Mouse (Mus musculus) myocyte (in vitro differentiated cells): ENCODE measurements around the gene Nphs1. TPM values are rescaled to one million over a fixed set of nuclear protein-coding genes. Genes with fewer than 3 reads are reported as not detected.

ENCODE experiments used
- H3K27me3 ChIP-seq: one replicate; pipeline ENCODE4 v1.6.1; 2011; ENCODE audit not compliant: control insufficient read depth, insufficient read depth, insufficient read length
- H3K36me3 ChIP-seq: one replicate; pipeline ENCODE4 v1.6.1; 2011; ENCODE audit not compliant: control insufficient read depth, insufficient read depth
- H3K4me2 ChIP-seq: one replicate; pipeline ENCODE4 v1.6.1; 2011; ENCODE audit warnings: low read depth, control low read depth
- H3K4me3 ChIP-seq: one replicate; pipeline ENCODE4 v1.5.1; 2011; ENCODE audit warnings: mild to moderate bottlenecking, control low read depth, moderate library complexity
- H3K79me2 ChIP-seq: one replicate; pipeline ENCODE4 v1.6.1; 2011; ENCODE audit not compliant: control insufficient read depth, insufficient read depth
- H3ac ChIP-seq: one replicate; pipeline ENCODE4 v1.6.1; 2011; ENCODE audit not compliant: control insufficient read depth, insufficient read length
- CEBPB ChIP-seq: IDR thresholded peaks from 2 replicates; pipeline ENCODE4 v1.6.1; 2011; ENCODE audit warnings: mild to moderate bottlenecking, moderate library complexity; ENCODE audit not compliant: poor library complexity, insufficient read depth, severe bottlenecking
- E2F4 ChIP-seq: IDR thresholded peaks from one replicate; pipeline ENCODE4 v1.6.1; 2011; ENCODE audit warnings: mild to moderate bottlenecking, control low read depth, moderate library complexity; ENCODE audit not compliant: insufficient read depth
- MAX ChIP-seq: IDR thresholded peaks from one replicate; pipeline ENCODE4 v1.6.1; 2011; ENCODE audit warnings: low read depth, mild to moderate bottlenecking, control low read depth
- MYOD1 ChIP-seq, 3 experiments: IDR thresholded peaks; one replicate each; pipeline ENCODE4 v1.6.1; 2011; ENCODE audit warnings: control low read depth in 2 of 3, low read depth in 2 of 3, mild to moderate bottlenecking in 2 of 3, moderate library complexity in 1 of 3; ENCODE audit not compliant: insufficient read length in 2 of 3, control insufficient read depth in 1 of 3
- MYOG ChIP-seq, 3 experiments: IDR thresholded peaks; one replicate each; pipeline ENCODE4 v1.6.1; 2011; ENCODE audit warnings: control low read depth in 2 of 3, low read depth in 2 of 3, mild to moderate bottlenecking in 2 of 3; ENCODE audit not compliant: insufficient read length in 2 of 3, control insufficient read depth in 1 of 3, insufficient read depth in 1 of 3
- POLR2A ChIP-seq: IDR thresholded peaks from one replicate; pipeline ENCODE4 v1.6.1; 2011; ENCODE audit warnings: low read depth, mild to moderate bottlenecking, control low read depth, moderate library complexity; ENCODE audit not compliant: insufficient read length
- POLR2AphosphoS2 ChIP-seq: IDR thresholded peaks from one replicate; pipeline ENCODE4 v1.6.1; 2011; ENCODE audit warnings: low read depth, control low read depth; ENCODE audit not compliant: insufficient read length
- REST ChIP-seq: IDR thresholded peaks from one replicate; pipeline ENCODE4 v1.6.1; 2011; ENCODE audit warnings: mild to moderate bottlenecking, control low read depth, moderate library complexity; ENCODE audit not compliant: insufficient read depth, insufficient read length
- SRF ChIP-seq: IDR thresholded peaks from one replicate; pipeline ENCODE4 v1.6.1; 2011; ENCODE audit warnings: low read depth; ENCODE audit not compliant: control insufficient read depth, insufficient read length
- TCF12 ChIP-seq: IDR thresholded peaks from one replicate; pipeline ENCODE4 v1.6.1; 2011; ENCODE audit warnings: mild to moderate bottlenecking, control low read depth; ENCODE audit not compliant: poor library complexity, insufficient read depth, severe bottlenecking
- TCF3 ChIP-seq: IDR thresholded peaks from one replicate; pipeline ENCODE4 v1.6.1; 2011; ENCODE audit warnings: low read depth, control low read depth; ENCODE audit not compliant: insufficient read length
- USF1 ChIP-seq: IDR thresholded peaks from one replicate; pipeline ENCODE4 v1.6.1; 2011; ENCODE audit warnings: low read depth, mild to moderate bottlenecking, control low read depth, moderate library complexity
- polyA plus RNA-seq: library from polyadenylated mRNA; unstranded; fragments of >200 nt; fragmentation: generic; extraction: Trizol; gene quantifications from one replicate; pipeline ENCODE4 v1.2.1, GENCODE M21; 2012; ENCODE audit warnings: missing spikeins

The Nphs1 gene
- polyA plus RNA-seq, 1 experiment = 0.43 TPM

DNA sequence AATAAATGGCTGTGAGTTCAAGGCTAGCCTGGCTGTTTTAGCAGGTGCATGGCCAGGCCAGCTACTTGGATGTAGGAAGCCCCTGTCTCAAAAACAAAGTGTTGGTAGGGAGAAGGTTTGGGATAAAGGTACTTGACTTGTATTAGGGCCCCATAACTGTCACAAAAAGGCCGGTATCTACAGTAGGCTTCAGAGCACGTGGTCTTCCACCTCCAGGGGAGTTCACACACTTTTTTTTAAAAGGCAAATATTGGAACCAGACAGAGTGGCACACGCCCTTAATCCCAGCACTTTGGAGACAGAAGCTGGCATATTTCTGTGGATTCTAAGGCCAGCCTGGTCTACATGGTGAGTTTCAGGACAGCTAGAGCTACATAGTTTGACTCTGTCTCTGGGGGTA, 37.4 kb upstream of the Nphs1 start:
- Histone ChIP-seq H3ac (no peak overlapping the region), H3K27me3 (peaks cover 53% of the 10 kb centered on the region), H3K79me2 (no peaks in the 10 kb centered on the region), H3K4me3 (no peak overlapping the region), H3K36me3 (no peaks in the 10 kb centered on the region), H3K4me2 (no peak overlapping the region)
- TF ChIP-seq SRF (no peak), POLR2AphosphoS2 (no peak), POLR2A (no peak), REST (no peak), TCF3 (no peak), TCF12 (no peak), MYOG (IDR thresholded peaks at IDR 0.05; ENCODE audit: control insufficient read depth in 1 of 3, insufficient read depth in 1 of 3, insufficient read length in 2 of 3, low read depth in 2 of 3) (no peak), USF1 (no peak), MAX (no peak), E2F4 (no peak), CEBPB (no peak), MYOD1 (IDR thresholded peaks at IDR 0.05; ENCODE audit: control insufficient read depth in 1 of 3, insufficient read length in 2 of 3, low read depth in 2 of 3) (no peak)

DNA sequence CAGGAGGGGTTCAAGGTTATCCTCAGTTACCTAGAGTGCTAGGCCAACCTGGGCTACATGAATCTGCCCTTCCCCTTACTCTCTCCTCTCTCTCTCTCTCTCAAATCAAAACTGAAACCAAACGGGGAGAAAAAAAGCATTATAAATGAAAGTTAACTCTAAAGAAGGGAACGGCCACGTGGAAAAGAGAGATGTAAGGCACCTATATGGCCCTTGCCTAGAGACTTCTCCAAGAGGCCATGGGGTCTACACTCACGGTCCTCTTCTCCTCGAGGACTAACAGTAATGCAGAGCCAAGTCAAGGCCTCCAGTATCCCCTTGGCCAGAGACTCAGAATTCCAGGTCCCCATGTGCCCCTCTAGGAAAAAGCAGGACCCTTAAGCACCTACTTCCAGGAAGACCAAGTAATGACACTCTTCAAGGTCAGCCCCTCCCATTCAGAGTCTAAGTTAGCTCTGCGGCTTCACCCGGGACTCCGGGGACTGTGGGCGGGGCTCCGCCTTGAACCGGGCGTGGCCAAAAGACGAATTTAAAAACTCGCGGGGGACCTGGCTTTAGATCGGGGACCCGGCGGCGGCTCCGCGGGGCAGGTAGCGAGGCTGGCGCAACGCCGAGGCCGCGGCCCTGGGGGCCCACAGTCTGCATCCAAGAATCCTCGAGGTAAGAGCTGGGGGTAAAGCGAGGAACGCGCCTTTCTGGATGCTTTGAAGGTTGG, 36.8 kb upstream of the Nphs1 start, which contains the start of gene Nfkbid:
Gene Nfkbid, plus strand, starts transcription at position 558 of the 715 bp plus-strand sequence.
- Histone ChIP-seq H3K36me3 (no peaks in the 10 kb centered on the region), H3K27me3 (peaks cover 58% of the 10 kb centered on the region), H3K79me2 (no peaks in the 10 kb centered on the region), H3K4me3 (no peak within 1 kb of the TSS), H3ac (no peak within 1 kb of the TSS), H3K4me2 (peak within 1 kb of the TSS; percentile 45)
- TF ChIP-seq SRF (no peak), MAX (no peak), MYOD1 (IDR thresholded peaks at IDR 0.05; ENCODE audit: control insufficient read depth in 1 of 3, insufficient read length in 2 of 3, low read depth in 2 of 3) (no peak), USF1 (no peak), TCF3 (no peak), CEBPB (no peak), REST (no peak), TCF12 (no peak), POLR2A (no peak), POLR2AphosphoS2 (no peak), MYOG (IDR thresholded peaks at IDR 0.05; ENCODE audit: control insufficient read depth in 1 of 3, insufficient read depth in 1 of 3, insufficient read length in 2 of 3, low read depth in 2 of 3) (no peak), E2F4 (no peak)

DNA sequence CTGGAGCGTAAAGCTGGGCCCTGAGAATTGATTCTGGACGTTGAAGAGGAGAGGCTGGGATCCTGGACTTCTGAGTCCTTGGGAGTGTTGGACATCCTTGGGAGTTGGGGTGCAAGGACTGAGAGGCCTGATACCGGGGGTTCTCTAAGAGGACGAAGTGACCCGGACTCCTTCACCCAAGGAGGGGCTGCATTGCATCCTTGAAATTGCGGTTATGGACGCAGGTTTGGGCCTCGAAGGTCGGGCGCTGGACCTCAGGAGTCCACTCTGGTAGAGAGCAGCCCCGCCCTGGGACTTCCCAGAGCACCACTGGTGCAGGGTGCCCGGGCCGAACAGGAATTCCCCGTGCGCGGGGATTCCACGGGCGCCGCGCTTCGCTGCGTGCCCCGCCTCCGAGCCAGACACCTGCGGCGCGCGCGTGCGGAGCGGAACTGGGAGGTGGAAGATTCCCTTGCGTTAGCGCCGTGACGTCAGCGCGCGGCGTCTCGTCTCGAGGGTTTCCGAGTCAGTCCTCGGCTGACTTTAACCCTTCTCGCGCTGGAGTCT, 36.2 kb upstream of the Nphs1 start:
- Histone ChIP-seq H3K27me3 (peaks cover 63% of the 10 kb centered on the region), H3K79me2 (no peaks in the 10 kb centered on the region), H3K4me2 (peak overlapping the region; percentile 45), H3K4me3 (no peak overlapping the region), H3K36me3 (no peaks in the 10 kb centered on the region), H3ac (no peak overlapping the region)
- TF ChIP-seq MYOG (IDR thresholded peaks at IDR 0.05; ENCODE audit: control insufficient read depth in 1 of 3, insufficient read depth in 1 of 3, insufficient read length in 2 of 3, low read depth in 2 of 3) (no peak), POLR2A (no peak), USF1 (no peak), CEBPB (no peak), MYOD1 (IDR thresholded peaks at IDR 0.05; ENCODE audit: control insufficient read depth in 1 of 3, insufficient read length in 2 of 3, low read depth in 2 of 3) (no peak), MAX (no peak), TCF3 (no peak), TCF12 (no peak), REST (no peak), POLR2AphosphoS2 (no peak), SRF (no peak), E2F4 (no peak)

DNA sequence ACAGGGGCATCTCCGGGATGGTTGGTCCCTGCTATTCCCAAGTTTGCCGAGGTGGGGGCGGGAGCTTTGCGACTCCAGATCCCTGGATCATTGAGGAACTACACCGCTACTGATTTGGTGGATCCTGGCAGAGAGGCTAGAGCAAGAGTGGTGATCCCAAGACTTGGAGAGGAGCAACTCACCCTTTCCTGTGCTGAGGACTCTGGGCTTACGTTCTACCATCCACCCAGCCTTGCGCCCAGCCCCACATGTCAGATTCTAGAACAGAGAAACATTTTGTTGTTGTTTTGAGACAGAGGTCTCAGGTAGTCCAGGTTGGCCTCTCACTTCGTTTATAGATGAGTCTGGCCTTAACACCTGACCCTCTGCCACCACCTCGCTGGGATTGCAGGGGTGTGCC, 35.6 kb upstream of the Nphs1 start:
- H3K4me2 ChIP-seq = peak overlapping the region; percentile 45
- TF ChIP-seq TCF12 (no peak), POLR2A (no peak), CEBPB (no peak), USF1 (no peak), POLR2AphosphoS2 (no peak), TCF3 (no peak), MYOD1 (IDR thresholded peaks at IDR 0.05; ENCODE audit: control insufficient read depth in 1 of 3, insufficient read length in 2 of 3, low read depth in 2 of 3) (no peak), REST (no peak), SRF (no peak), E2F4 (no peak), MYOG (IDR thresholded peaks at IDR 0.05; ENCODE audit: control insufficient read depth in 1 of 3, insufficient read depth in 1 of 3, insufficient read length in 2 of 3, low read depth in 2 of 3) (no peak), MAX (no peak)
- no peaks in the 10 kb centered on the region for H3K79me2 ChIP-seq
- H3K4me3 ChIP-seq = no peak overlapping the region
- H3ac ChIP-seq = no peak overlapping the region
- H3K36me3 ChIP-seq = no peaks in the 10 kb centered on the region
- peaks cover 69% of the 10 kb centered on the region for H3K27me3 ChIP-seq
